Mouse (Mus musculus): ENCODE data around the gene Nat9.

GRCm38 (mm10) chr11:115225301-115225700 is 37.6 kb upstream of the Nat9 start:
- TF ChIP-seq GATA1 (IDR thresholded peaks at IDR 0.05; ENCODE audit: low read length) (no peak), TAL1 (IDR thresholded peaks at IDR 0.05; ENCODE audit: low read length) (no peak)
